Mouse (Mus musculus): ENCODE results near the gene Hspd1. TPM values are rescaled to one million over a fixed set of nuclear protein-coding genes. Genes with fewer than 3 reads are reported as not detected.

Gene Hspd1
- polyA plus RNA-seq, 1 experiment from 2014 or later: 272 TPM

GRCm38 (mm10) chr1:55053005-55053404, 35.0 kb downstream of the Hspd1 start:
- Histone ChIP-seq H3K4me2 (peak overlapping the region; percentile 95), H3K4me1 (replicated peaks) (peaks cover 17% of the 10 kb centered on the region), H3K27me3 (0 out of 2 replicates have a peak, but pooled peaks cover 6% of the 10 kb centered on the region), H3K9ac (peak overlapping the region; percentile 69), H3K9me3 (no peaks in the 10 kb centered on the region), H3K4me3 (peak overlapping the region; percentile 86), H3K36me3 (no peaks in the 10 kb centered on the region), H3K27ac (replicated peaks) (peak overlapping the region; percentile 82)
- under 1% methylated on average over 42 of the region's 42 CpGs for WGBS
- no peak; the same call in 1 of the 2 replicates for ATAC-seq (ENCODE audit: low FRiP score, low read depth)

DNA sequence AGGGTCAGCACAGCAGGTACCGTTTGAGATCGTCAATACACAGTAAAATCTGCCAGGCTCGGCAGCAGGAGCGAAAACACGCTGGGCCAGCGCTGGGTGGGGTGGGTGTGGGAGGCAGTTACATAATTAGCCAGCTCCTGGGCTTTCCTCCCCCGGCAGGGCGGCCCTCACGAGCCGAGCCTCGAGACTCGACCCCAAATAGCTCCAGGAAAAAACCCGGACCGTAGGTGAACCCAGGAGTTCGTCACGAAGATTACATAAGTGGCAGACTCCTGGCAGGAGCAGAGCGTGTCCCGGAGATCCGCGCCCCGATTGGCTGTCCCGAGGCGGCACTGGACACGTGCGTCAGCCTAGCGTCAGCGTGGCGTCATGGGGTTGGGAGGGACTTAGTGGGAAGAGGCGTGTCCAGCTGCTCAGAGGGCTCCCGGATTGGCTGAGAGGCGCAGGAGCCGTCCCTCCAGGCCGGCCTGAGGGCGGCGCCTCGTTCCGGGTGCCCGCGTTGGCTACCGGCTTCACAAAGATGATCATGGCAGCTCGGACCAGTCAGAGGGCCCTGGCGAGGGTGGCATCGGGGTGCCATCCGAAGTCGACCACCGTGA, 35.6 kb downstream of the Hspd1 start, which contains the start of gene Coq10b:
Gene Coq10b (plus strand): TSS at position 416 of the 599 bp plus-strand sequence.
- Histone ChIP-seq H3K9me3 (no peaks in the 10 kb centered on the region), H3K9ac (peak within 1 kb of the TSS; percentile 69), H3K27me3 (0 out of 2 replicates have a peak, but pooled peaks cover 6% of the 10 kb centered on the region), H3K4me3 (peak within 1 kb of the TSS; percentile 86), H3K4me1 (replicated peaks) (peaks cover 17% of the 10 kb centered on the region), H3K27ac (replicated peaks) (peak within 1 kb of the TSS; percentile 87), H3K4me2 (peak within 1 kb of the TSS; percentile 95), H3K36me3 (no peaks in the 10 kb centered on the region)
- peak; percentile 100 for ATAC-seq (ENCODE audit: low FRiP score, low read depth)
- 0% methylated on average over 46 of the region's 46 CpGs for WGBS

DNA sequence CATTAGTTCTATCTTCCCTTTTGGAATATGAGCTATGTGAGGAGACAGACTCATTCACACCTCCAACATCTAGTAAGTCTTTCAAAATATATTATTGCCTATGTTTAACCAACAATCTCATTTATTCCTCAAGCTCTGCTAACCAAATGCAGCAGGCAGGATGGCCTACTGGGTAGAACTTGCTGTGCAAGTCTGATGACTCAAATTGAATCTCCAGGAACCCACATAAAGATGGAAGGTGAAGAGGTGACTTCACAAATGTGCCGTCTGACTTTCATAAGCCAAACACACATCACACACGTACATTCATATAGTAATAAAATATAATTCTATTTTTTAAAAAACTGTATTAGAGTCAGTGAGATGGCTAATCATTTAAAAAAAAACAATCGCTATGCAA, 36.4 kb downstream of the Hspd1 start:
- Histone ChIP-seq H3K4me1 (replicated peaks) (peaks cover 17% of the 10 kb centered on the region), H3K27me3 (0 out of 2 replicates have a peak, but pooled peaks cover 6% of the 10 kb centered on the region), H3K36me3 (no peaks in the 10 kb centered on the region), H3K9me3 (no peaks in the 10 kb centered on the region), H3K4me2 (peak overlapping the region; percentile 95), H3K9ac (no peak overlapping the region), H3K4me3 (peak overlapping the region; percentile 86), H3K27ac (replicated peaks) (peak overlapping the region; percentile 87; the same call in 1 of the 2 replicates)
- no peak for ATAC-seq (ENCODE audit: low FRiP score, low read depth)
- 77% methylated on average over 3 of the region's 3 CpGs for WGBS

DNA sequence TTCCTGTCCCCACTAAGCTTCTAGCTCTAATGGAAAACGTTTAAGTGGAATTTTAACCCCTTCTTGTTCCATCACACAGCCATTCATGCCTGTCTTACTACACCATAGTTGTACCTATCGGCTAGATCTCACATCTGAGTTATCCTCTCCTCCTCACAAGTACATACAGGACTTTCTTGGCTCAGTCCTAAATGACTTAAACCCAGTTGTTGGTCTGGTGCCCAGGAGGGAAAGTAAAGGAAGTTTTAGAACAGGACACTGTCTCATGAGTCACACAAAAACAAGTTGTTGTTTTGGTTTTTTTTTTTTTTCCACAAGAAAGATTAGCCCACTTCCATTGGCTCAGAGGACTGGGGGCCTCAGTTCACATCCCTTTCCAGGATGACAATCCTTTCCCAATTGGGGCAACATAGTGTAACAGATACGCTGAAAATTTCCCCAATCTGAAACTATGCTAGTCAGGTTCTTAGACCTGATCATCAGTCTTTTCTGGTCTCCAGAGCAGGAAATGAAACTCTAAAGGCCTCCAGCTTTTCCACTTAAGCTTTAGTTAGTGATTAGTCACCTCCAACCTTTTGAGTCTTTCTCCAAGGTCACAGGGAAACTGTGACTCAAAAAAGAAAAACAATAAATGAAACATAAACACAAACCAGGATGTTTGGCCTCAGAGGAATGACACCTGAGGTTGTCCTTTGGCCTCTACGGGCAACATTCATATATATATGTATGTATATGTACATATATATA, 39.0 kb downstream of the Hspd1 start:
- Histone ChIP-seq H3K36me3 (no peaks in the 10 kb centered on the region), H3K4me1 (replicated peaks) (peaks cover 12% of the 10 kb centered on the region), H3K9ac (no peak overlapping the region), H3K27me3 (0 out of 2 replicates have a peak, but pooled peaks cover 6% of the 10 kb centered on the region), H3K4me3 (no peak overlapping the region), H3K4me2 (no peak overlapping the region), H3K9me3 (no peaks in the 10 kb centered on the region), H3K27ac (replicated peaks) (no peak overlapping the region)
- ATAC-seq (ENCODE audit: low FRiP score, low read depth): no peak
- 69% methylated on average over 4 of the region's 4 CpGs for WGBS

DNA sequence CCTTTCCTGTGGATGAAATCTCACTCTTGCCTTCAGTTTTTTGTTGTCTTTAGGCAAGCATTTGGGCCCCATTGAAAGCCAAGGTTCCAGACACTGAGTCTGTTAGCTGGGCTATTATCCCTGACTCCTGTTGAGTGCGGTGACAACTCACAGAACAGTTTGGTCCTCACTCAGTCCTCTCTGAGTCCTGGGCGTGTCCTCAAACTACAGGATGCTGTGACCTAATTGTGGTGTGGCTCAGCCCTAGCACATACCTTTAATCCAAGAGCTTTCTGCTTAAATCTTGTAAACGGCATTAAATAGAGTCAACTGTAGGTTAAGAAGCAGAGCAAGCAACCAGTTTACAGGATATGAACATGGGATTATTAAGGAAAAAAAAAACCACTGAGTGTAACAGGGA, 44.9 kb downstream of the Hspd1 start:
- 84% methylated on average over 3 of the region's 3 CpGs for WGBS
- no peak overlapping the region for H3K4me3 ChIP-seq
- no peak overlapping the region for H3K27ac ChIP-seq (replicated peaks)
- no peak overlapping the region for H3K4me2 ChIP-seq
- ATAC-seq (ENCODE audit: low FRiP score, low read depth): no peak
- no peaks in the 10 kb centered on the region for H3K9me3 ChIP-seq
- no peaks in the 10 kb centered on the region for H3K36me3 ChIP-seq
- no peaks in the 10 kb centered on the region for H3K4me1 ChIP-seq (replicated peaks)
- no peaks in the 10 kb centered on the region for H3K27me3 ChIP-seq
- H3K9ac ChIP-seq: no peak overlapping the region

- Histone ChIP-seq H3K4me1 (replicated peaks) (no peaks in the 10 kb centered on the region), H3K4me2 (no peak overlapping the region), H3K9ac (no peak overlapping the region), H3K36me3 (no peaks in the 10 kb centered on the region), H3K27ac (replicated peaks) (no peak overlapping the region), H3K27me3 (no peaks in the 10 kb centered on the region), H3K9me3 (no peaks in the 10 kb centered on the region), H3K4me3 (no peak overlapping the region)
- no peak for ATAC-seq (ENCODE audit: low FRiP score, low read depth)
- WGBS: 59% methylated on average over 1 of the region's 1 CpGs
Measured at GRCm38 (mm10) chr1:55042246-55042645, 45.8 kb downstream of the Hspd1 start.

DNA sequence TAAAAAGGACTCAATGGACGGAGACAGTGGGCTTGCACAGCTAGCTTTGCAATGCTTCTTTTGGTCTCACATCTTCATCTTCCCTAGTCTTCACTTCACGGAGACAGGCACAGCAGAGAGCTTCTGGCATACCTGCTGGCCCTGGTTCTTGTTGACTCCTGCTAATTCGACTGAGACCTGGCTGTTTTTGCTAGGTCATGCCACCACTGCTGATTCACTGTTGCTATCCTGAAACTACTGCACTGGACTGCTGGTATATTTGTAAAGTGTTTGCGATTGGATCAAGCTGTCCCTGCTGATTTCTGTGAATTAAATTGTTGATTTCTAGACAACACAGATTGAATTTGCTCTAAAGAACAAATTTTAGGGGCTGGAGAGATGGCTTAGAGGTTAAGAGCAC, 46.4 kb downstream of the Hspd1 start:
- H3K27ac ChIP-seq (replicated peaks): no peak overlapping the region
- no peak overlapping the region for H3K4me2 ChIP-seq
- no peaks in the 10 kb centered on the region for H3K4me1 ChIP-seq (replicated peaks)
- ATAC-seq (ENCODE audit: low FRiP score, low read depth): no peak
- no peaks in the 10 kb centered on the region for H3K9me3 ChIP-seq
- 92% methylated on average over 4 of the region's 4 CpGs for WGBS
- H3K36me3 ChIP-seq: no peaks in the 10 kb centered on the region
- no peak overlapping the region for H3K4me3 ChIP-seq
- H3K27me3 ChIP-seq: no peaks in the 10 kb centered on the region
- no peak overlapping the region for H3K9ac ChIP-seq

- H3K4me1 ChIP-seq (replicated peaks): no peaks in the 10 kb centered on the region
- no peak overlapping the region for H3K27ac ChIP-seq (replicated peaks)
- H3K9ac ChIP-seq: no peak overlapping the region
- H3K4me3 ChIP-seq: no peak overlapping the region
- no peaks in the 10 kb centered on the region for H3K36me3 ChIP-seq
- H3K27me3 ChIP-seq: no peaks in the 10 kb centered on the region
- H3K4me2 ChIP-seq: no peak overlapping the region
- H3K9me3 ChIP-seq: no peaks in the 10 kb centered on the region
- WGBS: 86% methylated on average over 1 of the region's 1 CpGs
- no peak for ATAC-seq (ENCODE audit: low FRiP score, low read depth)
Measured at GRCm38 (mm10) chr1:55039944-55040343, 48.1 kb downstream of the Hspd1 start.

- Histone ChIP-seq H3K9me3 (no peaks in the 10 kb centered on the region), H3K27ac (replicated peaks) (no peak overlapping the region), H3K27me3 (no peaks in the 10 kb centered on the region), H3K9ac (no peak overlapping the region), H3K36me3 (no peaks in the 10 kb centered on the region), H3K4me3 (no peak overlapping the region), H3K4me2 (no peak overlapping the region), H3K4me1 (replicated peaks) (no peaks in the 10 kb centered on the region; the same call in 1 of the 2 replicates)
- no peak for ATAC-seq (ENCODE audit: low FRiP score, low read depth)
Measured at GRCm38 (mm10) chr1:55031026-55031779, 56.8 kb downstream of the Hspd1 start.

DNA sequence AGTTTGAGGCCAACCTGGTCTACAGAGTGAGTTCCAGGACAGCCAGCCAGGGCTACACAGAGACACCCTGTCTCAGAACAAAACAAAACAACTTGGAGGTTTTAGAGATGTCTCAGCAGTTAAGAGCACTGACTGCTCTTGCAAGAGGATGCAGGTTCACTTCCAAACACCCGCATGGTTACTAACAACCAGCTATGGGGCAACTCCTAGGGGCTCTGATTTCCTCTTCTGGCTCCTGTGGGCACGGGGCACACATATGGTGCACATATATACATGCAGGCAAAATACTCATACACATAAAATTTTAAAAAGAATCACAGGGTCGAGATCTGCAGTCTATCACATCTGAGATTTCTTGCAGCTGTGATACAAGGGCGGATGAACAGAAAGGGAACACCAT, 58.6 kb downstream of the Hspd1 start:
- no peak for ATAC-seq (ENCODE audit: low FRiP score, low read depth)
- no peak overlapping the region for H3K9ac ChIP-seq
- H3K4me2 ChIP-seq: no peak overlapping the region
- H3K4me1 ChIP-seq (replicated peaks): peaks cover 12% of the 10 kb centered on the region
- no peak overlapping the region for H3K27ac ChIP-seq (replicated peaks)
- H3K27me3 ChIP-seq: no peaks in the 10 kb centered on the region
- H3K4me3 ChIP-seq: no peak overlapping the region
- no peaks in the 10 kb centered on the region for H3K9me3 ChIP-seq
- 78% methylated on average over 4 of the region's 4 CpGs for WGBS
- H3K36me3 ChIP-seq: no peaks in the 10 kb centered on the region

GRCm38 (mm10) chr1:55028512-55029249, 59.4 kb downstream of the Hspd1 start:
- Histone ChIP-seq H3K4me2 (no peak overlapping the region), H3K9ac (no peak overlapping the region), H3K27me3 (no peaks in the 10 kb centered on the region), H3K9me3 (no peaks in the 10 kb centered on the region), H3K4me1 (replicated peaks) (peaks cover 19% of the 10 kb centered on the region), H3K36me3 (no peaks in the 10 kb centered on the region), H3K4me3 (no peak overlapping the region), H3K27ac (replicated peaks) (no peak overlapping the region)
- ATAC-seq (ENCODE audit: low FRiP score, low read depth): no peak
- 91% methylated on average over 11 of the region's 11 CpGs for WGBS

Measured in hindbrain, embryonic 15.5 days (tissue).